Mouse (Mus musculus): ENCODE measurements around the gene Rep15. TPM values are rescaled to one million over a fixed set of nuclear protein-coding genes. Genes with fewer than 3 reads are reported as not detected.
A peak's percentile ranks its signal among the peaks of the same experiment; 100 is the strongest.

Gene Rep15
- total and polyA plus RNA-seq, 3 experiments: 0.12 to 0.96 (median 0.86) TPM

- no peak for DNase-seq
- TF ChIP-seq EP300 (IDR thresholded peaks at IDR 0.05; ENCODE audit: insufficient read depth, low read depth, low read length) (no peak), CTCF (IDR thresholded peaks at IDR 0.05) (no peak), POLR2A (IDR thresholded peaks at IDR 0.05; ENCODE audit: insufficient read depth, low read depth, low read length) (no peak)
- H3K36me3 ChIP-seq (ENCODE audit: control insufficient read depth, insufficient read depth, low read length): peaks cover 3% of the 10 kb centered on the region; the same call in 1 of the 2 replicates
- no peak overlapping the region for H3K9ac ChIP-seq (ENCODE audit: low read depth, low read length)
- H3K79me2 ChIP-seq (replicated peaks; ENCODE audit: control insufficient read depth, insufficient read depth, low read length): no peaks in the 10 kb centered on the region
- intact Hi-C loops (cut with DNase I): loop anchor here (10.0 kb wide), 1 partner anchor 344 kb away; no protein-coding TSS in a partner anchor
- no peak overlapping the region for H3K4me3 ChIP-seq
- no peaks in the 10 kb centered on the region for H3K4me1 ChIP-seq (ENCODE audit: control insufficient read depth, insufficient read depth, low read length)
- H3K27me3 ChIP-seq (ENCODE audit: control insufficient read depth, insufficient read depth, low read length): no peaks in the 10 kb centered on the region
- WGBS: 86% methylated on average over 4 of the region's 4 CpGs
- no peak overlapping the region for H3K27ac ChIP-seq
Observed at GRCm38 (mm10) chr6:146998710-146999109, 33.7 kb upstream of the Rep15 start.

DNA sequence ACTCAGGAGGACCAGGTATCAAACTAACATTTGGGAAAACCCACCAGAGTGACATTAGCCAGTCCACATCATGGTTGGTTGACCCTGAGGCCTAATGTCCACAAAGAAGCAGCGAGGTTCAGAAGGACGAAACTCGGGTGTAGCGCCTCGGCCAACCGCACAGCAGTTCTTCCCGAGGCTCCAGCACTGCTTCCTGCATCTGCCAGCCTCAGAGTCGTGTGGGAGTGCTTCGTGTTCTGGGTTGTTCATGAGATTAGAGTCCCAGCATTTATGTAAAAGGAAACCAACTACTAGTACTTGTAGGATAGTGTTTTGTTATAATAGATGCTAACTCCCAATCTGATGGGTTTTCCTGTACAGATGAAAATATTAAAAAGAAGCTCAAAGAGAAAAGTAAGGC is 33.1 kb upstream of the Rep15 start:
- no peaks in the 10 kb centered on the region for H3K4me1 ChIP-seq (ENCODE audit: control insufficient read depth, insufficient read depth, low read length)
- no peak overlapping the region for H3K4me3 ChIP-seq
- WGBS: 82% methylated on average over 9 of the region's 9 CpGs
- TF ChIP-seq POLR2A (IDR thresholded peaks at IDR 0.05; ENCODE audit: insufficient read depth, low read depth, low read length) (no peak), EP300 (IDR thresholded peaks at IDR 0.05; ENCODE audit: insufficient read depth, low read depth, low read length) (no peak)
- intact Hi-C loops (cut with DNase I): loop anchor here (10.0 kb wide), 1 partner anchor 345 kb away; no protein-coding TSS in a partner anchor
- no peaks in the 10 kb centered on the region for H3K79me2 ChIP-seq (replicated peaks; ENCODE audit: control insufficient read depth, insufficient read depth, low read length)
- no peaks in the 10 kb centered on the region for H3K27me3 ChIP-seq (ENCODE audit: control insufficient read depth, insufficient read depth, low read length)
- peaks cover 3% of the 10 kb centered on the region; the same call in 1 of the 2 replicates for H3K36me3 ChIP-seq (ENCODE audit: control insufficient read depth, insufficient read depth, low read length)
- no peak overlapping the region for H3K27ac ChIP-seq
- H3K9ac ChIP-seq (ENCODE audit: low read depth, low read length): no peak overlapping the region
- no peak for DNase-seq

DNA sequence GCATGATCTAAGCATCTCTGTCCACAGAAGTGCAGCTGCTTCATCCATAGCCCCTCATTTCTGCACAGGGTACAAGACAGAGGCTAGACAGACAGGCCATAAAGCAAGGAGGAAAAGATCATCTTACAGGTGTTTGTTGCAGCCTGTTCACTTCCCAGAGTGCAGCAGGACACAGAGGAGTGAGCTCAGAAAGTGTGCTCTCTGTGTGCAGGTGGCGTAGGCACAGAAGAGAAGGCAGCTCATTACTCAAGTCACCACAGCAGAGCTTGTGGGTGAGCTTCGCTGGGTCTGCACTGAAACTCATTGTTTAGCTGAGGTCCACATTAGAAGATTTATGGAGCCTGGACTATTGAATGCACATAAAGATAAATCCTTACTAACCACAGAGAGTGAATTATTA is 32.6 kb upstream of the Rep15 start:
- no peaks in the 10 kb centered on the region for H3K4me1 ChIP-seq (ENCODE audit: control insufficient read depth, insufficient read depth, low read length)
- H3K27me3 ChIP-seq (ENCODE audit: control insufficient read depth, insufficient read depth, low read length): no peaks in the 10 kb centered on the region
- no peak overlapping the region for H3K9ac ChIP-seq (ENCODE audit: low read depth, low read length)
- intact Hi-C loops (cut with DNase I): loop anchor here (10.0 kb wide), 2 partner anchors 345 to 955 kb away; no protein-coding TSS in a partner anchor
- 93% methylated on average over 2 of the region's 2 CpGs for WGBS
- no peak overlapping the region for H3K27ac ChIP-seq
- no peak overlapping the region for H3K4me3 ChIP-seq
- H3K36me3 ChIP-seq (ENCODE audit: control insufficient read depth, insufficient read depth, low read length): no peaks in the 10 kb centered on the region; the same call in 1 of the 2 replicates
- TF ChIP-seq CTCF (IDR thresholded peaks at IDR 0.05) (no peak), POLR2A (IDR thresholded peaks at IDR 0.05; ENCODE audit: insufficient read depth, low read depth, low read length) (no peak), EP300 (IDR thresholded peaks at IDR 0.05; ENCODE audit: insufficient read depth, low read depth, low read length) (no peak)
- no peak for DNase-seq
- no peaks in the 10 kb centered on the region for H3K79me2 ChIP-seq (replicated peaks; ENCODE audit: control insufficient read depth, insufficient read depth, low read length)

- no peaks in the 10 kb centered on the region; the same call in 1 of the 2 replicates for H3K36me3 ChIP-seq (ENCODE audit: control insufficient read depth, insufficient read depth, low read length)
- intact Hi-C loops (cut with DNase I): loop anchor here (2.0 to 10.0 kb wide), 3 partner anchors 109 to 947 kb away; no protein-coding TSS in a partner anchor
Observed at GRCm38 (mm10) chr6:147008148-147008547, 24.2 kb upstream of the Rep15 start.

DNA sequence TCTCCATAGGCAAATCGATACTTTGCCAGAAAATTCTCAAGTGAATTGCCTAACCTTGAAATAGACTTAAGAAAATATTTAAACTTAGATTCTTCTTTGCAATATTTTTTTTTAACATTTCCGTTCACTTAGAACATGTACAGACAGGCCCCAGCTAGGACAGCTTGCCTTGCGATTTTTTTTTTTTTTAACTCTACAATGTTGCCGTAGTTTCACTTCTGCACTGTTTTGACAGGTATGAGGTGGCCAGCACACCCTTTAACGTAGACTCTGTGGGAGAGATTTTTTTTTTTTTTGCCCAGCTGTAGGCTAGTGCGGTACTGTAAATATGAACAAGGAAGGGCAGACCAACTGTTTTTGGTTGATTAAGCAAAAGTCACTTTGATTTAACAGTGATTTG is 22.0 kb upstream of the Rep15 start:
- Histone ChIP-seq H3K9ac (ENCODE audit: low read depth, low read length) (no peak overlapping the region), H3K4me1 (ENCODE audit: control insufficient read depth, insufficient read depth, low read length) (0 out of 2 replicates have a peak, but pooled peaks cover 1% of the 10 kb centered on the region), H3K36me3 (ENCODE audit: control insufficient read depth, insufficient read depth, low read length) (no peaks in the 10 kb centered on the region; the same call in 1 of the 2 replicates), H3K79me2 (replicated peaks; ENCODE audit: control insufficient read depth, insufficient read depth, low read length) (no peaks in the 10 kb centered on the region), H3K4me3 (no peak overlapping the region), H3K27ac (no peak overlapping the region), H3K27me3 (ENCODE audit: control insufficient read depth, insufficient read depth, low read length) (no peaks in the 10 kb centered on the region)
- intact Hi-C loops (cut with DNase I): loop anchor here (5.0 to 10.0 kb wide), 2 partner anchors 92 to 804 kb away; no protein-coding TSS in a partner anchor
- 78% methylated on average over 6 of the region's 6 CpGs for WGBS
- TF ChIP-seq EP300 (IDR thresholded peaks at IDR 0.05; ENCODE audit: insufficient read depth, low read depth, low read length): no peak
- TF ChIP-seq POLR2A (IDR thresholded peaks at IDR 0.05; ENCODE audit: insufficient read depth, low read depth, low read length): no peak
- no peak for TF ChIP-seq CTCF (IDR thresholded peaks at IDR 0.05)
- no peak for DNase-seq

More at GRCm38 (mm10) chr6:147008148-147008547, 24.2 kb upstream of the Rep15 start:
- peak; percentile 88 for TF ChIP-seq CTCF (IDR thresholded peaks at IDR 0.05)
- no peak for TF ChIP-seq EP300 (IDR thresholded peaks at IDR 0.05; ENCODE audit: insufficient read depth, low read depth, low read length)
- TF ChIP-seq POLR2A (IDR thresholded peaks at IDR 0.05; ENCODE audit: insufficient read depth, low read depth, low read length): no peak
- DNase-seq: peak in 1 of 2 experiments; percentile 61
- Histone ChIP-seq H3K79me2 (replicated peaks; ENCODE audit: control insufficient read depth, insufficient read depth, low read length) (no peaks in the 10 kb centered on the region), H3K27me3 (ENCODE audit: control insufficient read depth, insufficient read depth, low read length) (no peaks in the 10 kb centered on the region), H3K9ac (ENCODE audit: low read depth, low read length) (no peak overlapping the region), H3K27ac (no peak overlapping the region), H3K4me1 (ENCODE audit: control insufficient read depth, insufficient read depth, low read length) (0 out of 2 replicates have a peak, but pooled peaks cover 1% of the 10 kb centered on the region), H3K4me3 (no peak overlapping the region)
- whole genome bisulfite sequencing: 68% methylated on average over 3 of the region's 3 CpGs

DNA sequence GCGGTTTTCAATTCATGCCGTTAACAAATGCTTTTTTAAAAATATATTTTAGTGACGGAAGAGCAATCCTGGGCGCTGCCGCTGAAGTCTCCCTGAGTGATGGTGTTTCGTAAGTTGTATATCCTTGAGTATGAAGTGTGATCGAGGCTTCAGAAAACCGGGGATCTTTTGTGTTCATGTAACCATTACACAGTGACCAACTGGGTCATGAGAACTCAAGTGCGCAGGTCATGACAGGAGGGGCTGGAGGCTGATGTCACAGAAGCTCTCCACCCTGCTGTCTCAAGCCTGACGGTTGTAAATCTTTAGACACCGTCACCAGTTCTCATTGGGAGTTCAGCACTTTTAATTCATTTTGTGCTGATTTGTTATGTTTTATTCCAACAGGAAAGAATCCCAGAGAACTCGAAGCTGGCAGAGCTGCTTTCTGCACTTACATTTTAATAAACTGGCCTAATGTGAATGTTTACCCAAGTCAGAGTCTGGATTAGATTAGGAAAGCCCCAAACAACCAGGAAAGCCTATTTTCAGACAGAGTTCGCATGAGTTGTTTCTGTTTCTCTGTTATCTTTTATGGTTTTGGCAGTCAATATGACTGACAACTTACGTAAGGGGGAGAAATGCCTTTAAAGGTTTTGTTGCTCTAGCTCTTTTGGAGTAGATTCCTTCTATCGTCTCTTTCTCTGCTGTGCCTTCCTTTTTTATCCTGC is 21.4 kb upstream of the Rep15 start:
- intact Hi-C loops (cut with DNase I): loop anchor here (5.0 to 10.0 kb wide), 2 partner anchors 91 to 804 kb away; no protein-coding TSS in a partner anchor
- no peak for DNase-seq
- no peak for TF ChIP-seq EP300 (IDR thresholded peaks at IDR 0.05; ENCODE audit: insufficient read depth, low read depth, low read length)
- no peak for TF ChIP-seq POLR2A (IDR thresholded peaks at IDR 0.05; ENCODE audit: insufficient read depth, low read depth, low read length)
- TF ChIP-seq CTCF (IDR thresholded peaks at IDR 0.05): no peak
- no peak overlapping the region for H3K9ac ChIP-seq (ENCODE audit: low read depth, low read length)
- no peaks in the 10 kb centered on the region for H3K79me2 ChIP-seq (replicated peaks; ENCODE audit: control insufficient read depth, insufficient read depth, low read length)
- 81% methylated on average over 15 of the region's 15 CpGs for WGBS
- peak overlapping the region; percentile 51 for H3K27ac ChIP-seq
- H3K4me3 ChIP-seq: no peak overlapping the region
- H3K4me1 ChIP-seq (ENCODE audit: control insufficient read depth, insufficient read depth, low read length): 0 out of 2 replicates have a peak, but pooled peaks cover 1% of the 10 kb centered on the region
- H3K36me3 ChIP-seq (ENCODE audit: control insufficient read depth, insufficient read depth, low read length): no peaks in the 10 kb centered on the region; the same call in 1 of the 2 replicates
- no peaks in the 10 kb centered on the region for H3K27me3 ChIP-seq (ENCODE audit: control insufficient read depth, insufficient read depth, low read length)

All from heart, adult 2 months (tissue).